Mouse (Mus musculus) Patski (cell line): ENCODE data around the gene Napb. TPM values are rescaled to one million over a fixed set of nuclear protein-coding genes. Genes with fewer than 3 reads are reported as not detected.
A peak's percentile ranks its signal among the peaks of the same experiment; 100 is the strongest.

Source experiments
- ATAC-seq: fragments of 100-300 bp; one replicate; pipeline ENCODE4 v1.8.0; 2021
- CTCF ChIA-PET: fragments of 350-600 bp; sonication (Branson Sonifier 250); formaldehyde crosslinking; loops from one replicate; lab custom pipeline; 2022; ENCODE audit warnings: inconsistent platforms; lab: Charles Lee
- POLR2A ChIA-PET: fragments of 350-600 bp; sonication (Branson Sonifier 250); formaldehyde crosslinking; loops from one replicate; lab custom pipeline; 2022; ENCODE audit warnings: antibody characterized with exemption, inconsistent platforms; lab: Charles Lee
- DNase-seq: peaks from one replicate; pipeline ENCODE4 v3.0.0-alpha.2; 2011; ENCODE audit warnings: low read depth, low spot score
- H3K27me3 ChIP-seq: fragments of 371-371 bp; one replicate; pipeline ENCODE4 v1.5.1; 2021
- CTCF ChIP-seq: fragments of 100-300 bp; IDR thresholded peaks from one replicate; pipeline ENCODE4 v1.5.1; 2021
- in situ Hi-C: fragments of 300-500 bp; cut with MboI; formaldehyde crosslinking; loops from 3 replicates; pipeline ENCODE4 v1.11.1; 2018; ENCODE audit warnings: low pct_unique_long_range_greater_than_20kb, mixed read lengths
- polyA plus RNA-seq: library from polyadenylated mRNA; unstranded; gene quantifications from one replicate; pipeline ENCODE4 v1.2.3, GENCODE M21; 2021

Gene Napb
- polyA plus RNA-seq, 1 experiment from 2014 or later: 4.3 TPM

DNA sequence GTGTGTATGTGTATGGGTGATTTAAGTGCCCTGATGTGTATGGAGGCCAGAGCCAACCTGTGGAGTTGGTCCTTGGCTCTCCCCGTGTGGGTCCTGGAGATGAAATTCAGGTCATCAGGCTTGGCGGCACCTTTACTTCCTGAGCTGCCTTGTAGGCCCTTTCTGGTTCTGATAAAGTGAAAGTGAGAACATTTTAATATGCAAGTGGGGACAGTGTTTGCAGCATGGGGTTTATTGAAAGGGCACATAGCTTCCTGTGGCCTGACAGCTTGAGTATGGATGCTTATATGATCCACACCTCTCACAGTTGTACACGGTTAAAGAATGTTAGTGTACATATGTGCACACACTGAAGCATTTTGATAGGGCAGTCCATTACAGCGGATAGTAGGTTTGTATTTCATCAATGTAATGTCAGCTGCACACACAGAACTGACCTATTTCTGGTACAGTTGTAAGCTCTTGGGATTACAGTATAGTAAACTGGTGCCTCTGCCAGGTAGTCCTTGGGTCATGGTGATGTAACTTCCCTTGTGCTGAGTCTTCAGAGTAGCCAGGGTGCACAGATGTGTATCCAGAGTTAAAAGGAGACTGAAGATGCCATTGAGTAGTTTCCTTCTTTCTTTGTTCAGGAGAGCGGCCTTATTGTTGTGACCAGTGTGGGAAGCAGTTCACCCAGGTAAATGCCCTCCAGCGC, 42.7 kb downstream of the Napb start:
- ATAC-seq: no peak
- POLR2A ChIA-PET: no interaction called here
- no peak for TF ChIP-seq CTCF
- in situ Hi-C loops: no loop called here
- DNase-seq: no peak
- H3K27me3 ChIP-seq: no peaks in the 10 kb centered on the region
- CTCF ChIA-PET: interaction anchor here (2.8 kb wide), 1 partner anchor 17 kb away, joined by 10 read pairs; no protein-coding TSS in a partner anchor

DNA sequence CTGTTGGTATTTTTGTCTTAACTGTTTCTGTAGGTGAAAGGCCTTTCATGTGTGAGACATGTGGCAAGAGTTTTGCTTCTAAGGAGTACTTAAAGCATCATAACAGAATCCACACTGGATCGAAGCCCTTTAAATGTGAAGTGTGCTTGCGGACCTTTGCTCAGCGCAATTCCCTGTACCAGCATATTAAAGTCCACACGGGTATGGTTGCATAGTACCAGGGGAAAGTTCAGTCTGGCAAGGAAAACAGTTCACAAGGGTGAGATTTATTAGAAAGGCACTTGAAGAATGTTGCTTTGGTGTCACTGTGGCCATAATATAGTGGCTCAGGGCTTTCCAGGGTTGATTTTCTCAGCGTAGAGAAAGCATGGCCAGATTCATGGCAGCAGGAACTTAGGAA, 44.3 kb downstream of the Napb start:
- ChIA-PET POLR2A (no interaction called here), CTCF (interaction anchor here (1.0 to 1.4 kb wide), 2 partner anchors 18 to 63 kb away, joined by 3 read pairs; no protein-coding TSS in a partner anchor)
- in situ Hi-C loops: no loop called here
- H3K27me3 ChIP-seq: no peaks in the 10 kb centered on the region
- DNase-seq: no peak
- ATAC-seq: no peak
- no peak for TF ChIP-seq CTCF

DNA sequence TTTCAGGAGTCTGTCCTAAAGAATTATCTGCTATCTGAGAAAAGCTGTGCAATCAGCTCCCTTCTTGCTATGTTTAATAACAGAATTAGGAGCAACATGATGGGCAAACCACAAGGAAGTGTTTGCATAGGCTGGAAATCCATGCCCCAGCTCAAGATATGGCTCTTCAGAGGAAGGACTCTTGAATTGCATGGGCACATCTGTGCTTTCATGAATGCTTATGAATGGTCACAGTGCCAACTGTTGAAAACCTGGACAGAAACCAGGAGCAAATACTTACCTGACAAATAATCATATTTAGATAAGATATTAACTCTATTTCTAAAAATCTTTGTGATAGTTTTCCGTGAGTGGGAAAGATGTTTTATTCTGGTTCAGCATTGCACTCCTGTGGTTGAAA, 45.4 kb downstream of the Napb start:
- ChIA-PET POLR2A (interaction anchor here (0.6 kb wide), 1 partner anchor 42 kb away, joined by 4 read pairs; no protein-coding TSS in a partner anchor), CTCF (interaction anchor here (1.0 to 1.4 kb wide), 2 partner anchors 19 to 64 kb away, joined by 3 read pairs; no protein-coding TSS in a partner anchor)
- H3K27me3 ChIP-seq: no peaks in the 10 kb centered on the region
- ATAC-seq (no peak), DNase-seq (no peak)
- TF ChIP-seq CTCF: no peak
- in situ Hi-C loops: no loop called here

DNA sequence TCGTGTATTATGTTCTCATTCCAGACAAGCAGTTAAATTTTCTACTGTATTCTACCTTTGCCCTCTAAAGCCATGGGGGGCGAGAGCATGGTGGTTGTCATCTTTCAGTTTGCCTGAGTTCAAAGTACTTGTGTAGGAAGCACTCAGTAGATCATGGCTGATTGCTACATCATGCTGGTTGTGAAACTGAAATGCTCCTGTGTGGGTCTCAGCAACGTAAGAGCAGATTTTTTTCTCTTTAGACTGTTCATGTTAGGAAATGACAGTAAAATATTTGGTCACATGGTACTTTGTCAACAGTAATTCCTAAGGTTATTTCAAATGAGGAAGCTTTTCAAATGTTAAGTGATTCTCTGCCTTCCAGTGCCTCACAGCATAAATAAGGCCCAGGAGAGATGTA, 46.6 kb downstream of the Napb start:
- DNase-seq (no peak), ATAC-seq (no peak)
- CTCF ChIA-PET: no interaction called here
- TF ChIP-seq CTCF: no peak
- POLR2A ChIA-PET: no interaction called here
- in situ Hi-C loops: no loop called here
- H3K27me3 ChIP-seq: no peaks in the 10 kb centered on the region

GRCm38 (mm10) chr2:148684972-148685371, 47.3 kb downstream of the Napb start:
- no peaks in the 10 kb centered on the region for H3K27me3 ChIP-seq
- no peak for DNase-seq
- ChIA-PET CTCF (no interaction called here), POLR2A (no interaction called here)
- no peak for TF ChIP-seq CTCF
- ATAC-seq: no peak
- in situ Hi-C loops: no loop called here

- in situ Hi-C loops: no loop called here
- no peak for ATAC-seq
- DNase-seq: no peak
- ChIA-PET POLR2A (interaction anchor here (1.4 to 1.6 kb wide), 2 partner anchors 21 to 22 kb away, joined by 3 to 4 read pairs; no protein-coding TSS in a partner anchor), CTCF (interaction anchor here (1.0 to 1.6 kb wide), 2 partner anchors 10 to 39 kb away, joined by 3 read pairs; no protein-coding TSS in a partner anchor)
- no peaks in the 10 kb centered on the region for H3K27me3 ChIP-seq
- TF ChIP-seq CTCF: no peak
Observed at GRCm38 (mm10) chr2:148683031-148683430, 49.2 kb downstream of the Napb start.

DNA sequence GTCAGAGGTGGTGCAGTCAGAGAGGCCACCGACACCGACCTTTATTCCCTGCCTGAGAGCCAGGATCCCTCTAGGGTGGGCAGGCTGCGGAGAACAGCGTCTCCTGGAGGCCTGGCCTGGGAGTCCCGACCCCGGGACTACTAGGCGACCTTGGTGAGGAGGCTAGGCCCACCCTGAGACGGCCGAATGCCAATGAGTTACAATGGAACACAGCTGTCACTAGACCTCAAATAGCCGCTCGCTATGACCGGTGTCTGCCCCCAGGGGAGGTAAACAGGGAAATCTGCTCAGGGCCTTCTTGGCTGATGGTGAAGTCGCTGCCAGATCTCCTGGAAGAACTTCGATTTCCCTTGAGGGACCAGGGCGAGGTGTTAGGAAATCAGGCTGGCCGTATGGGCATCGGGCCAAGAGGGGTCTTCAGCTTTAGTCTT, 50.8 kb downstream of the Napb start:
- no peak for DNase-seq
- ATAC-seq: peak; percentile 44
- no peak for TF ChIP-seq CTCF
- in situ Hi-C loops: no loop called here
- ChIA-PET POLR2A (interaction anchor here (1.6 kb wide), 1 partner anchor 23 kb away, joined by 4 read pairs; no protein-coding TSS in a partner anchor), CTCF (interaction anchor here (1.4 kb wide), 2 partner anchors 15 to 70 kb away, joined by 3 read pairs; no protein-coding TSS in a partner anchor)
- H3K27me3 ChIP-seq: no peaks in the 10 kb centered on the region

DNA sequence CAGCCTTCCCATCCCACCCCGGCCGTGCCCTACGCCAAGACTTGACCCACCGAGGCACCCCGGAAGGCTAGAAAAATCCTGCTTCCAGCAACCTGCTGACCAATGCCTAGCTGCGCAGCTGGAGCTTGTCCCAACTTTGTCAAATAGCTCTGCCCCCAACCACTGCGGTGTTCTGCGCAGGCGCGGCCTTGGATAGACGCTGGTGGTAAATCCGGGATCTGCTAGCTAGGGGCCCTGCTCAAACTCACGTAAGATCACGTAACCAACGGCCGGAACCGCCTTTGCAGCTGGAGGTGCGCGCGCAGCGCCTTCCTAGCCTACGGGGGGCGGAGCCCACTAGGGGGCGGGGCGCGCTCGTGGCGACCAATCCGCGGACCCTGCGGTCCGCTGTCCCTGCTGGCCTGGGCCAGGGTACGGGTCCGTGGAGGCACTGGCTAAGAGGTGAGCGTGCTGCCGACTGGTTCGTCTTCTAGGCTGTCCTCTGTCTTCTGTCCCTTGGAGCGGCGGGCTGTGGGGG, 51.4 kb downstream of the Napb start, which contains the start of gene Gzf1:
Gene Gzf1 (plus strand): TSS at position 249 of the 517 bp plus-strand sequence.
- in situ Hi-C loops: no loop called here
- DNase-seq: peak; percentile 98
- no peaks in the 10 kb centered on the region for H3K27me3 ChIP-seq
- ATAC-seq: peak; percentile 90
- ChIA-PET CTCF (interaction anchor here (1.4 to 1.5 kb wide), 3 partner anchors 15 to 71 kb away, joined by 3 read pairs; no protein-coding TSS in a partner anchor), POLR2A (interaction anchor here (0.6 kb wide), 1 partner anchor 161 kb away, joined by 3 read pairs; no protein-coding TSS in a partner anchor)
- no peak for TF ChIP-seq CTCF

DNA sequence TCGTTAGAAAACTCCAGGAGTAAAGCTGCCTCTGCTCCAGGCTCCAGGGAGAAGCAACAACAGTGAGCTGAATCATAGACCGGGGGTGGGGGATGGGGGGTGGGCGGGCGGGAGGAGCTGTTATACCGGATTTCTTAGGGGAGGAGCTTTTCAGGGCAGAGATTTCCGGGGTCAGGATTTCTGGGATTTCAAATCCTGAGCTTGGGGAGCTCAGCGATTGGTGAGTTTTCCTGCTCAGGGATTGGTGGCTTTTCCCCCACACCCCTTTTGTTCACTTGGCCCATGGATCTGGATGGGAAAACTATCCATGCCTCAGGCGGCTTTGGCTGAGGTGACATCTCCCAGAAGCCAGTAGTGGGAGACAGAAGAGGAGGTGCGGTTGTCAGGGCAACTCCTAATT, 52.9 kb downstream of the Napb start:
- in situ Hi-C loops: loop anchor here (10.0 kb wide), 1 partner anchor 495 kb away; no protein-coding TSS in a partner anchor
- H3K27me3 ChIP-seq: no peaks in the 10 kb centered on the region
- ATAC-seq: peak; percentile 46
- no peak for TF ChIP-seq CTCF
- ChIA-PET POLR2A (interaction anchor here (0.7 to 1.0 kb wide), 2 partner anchors 12 to 53 kb away, joined by 3 to 4 read pairs; no protein-coding TSS in a partner anchor), CTCF (interaction anchor here (1.0 to 1.5 kb wide), 3 partner anchors 27 to 73 kb away, joined by 3 to 6 read pairs (median 3); no protein-coding TSS in a partner anchor)
- DNase-seq: peak; percentile 48

- in situ Hi-C loops: loop anchor here (10.0 kb wide), 1 partner anchor 493 kb away; no protein-coding TSS in a partner anchor
- no peak for TF ChIP-seq CTCF
- POLR2A ChIA-PET: no interaction called here
- H3K27me3 ChIP-seq: no peaks in the 10 kb centered on the region
- ATAC-seq (no peak), DNase-seq (no peak)
- CTCF ChIA-PET: no interaction called here
Observed at GRCm38 (mm10) chr2:148677801-148678200, 54.5 kb downstream of the Napb start.
